Mouse (Mus musculus): Measurements from ENCODE around the gene Ccl27b.
"Not testable (repeated sequence)": the region's sequence is repeated elsewhere in the genome, so short reads cannot be mapped to it uniquely, and the experiment has no call there.

Ccl27b gene

DNA sequence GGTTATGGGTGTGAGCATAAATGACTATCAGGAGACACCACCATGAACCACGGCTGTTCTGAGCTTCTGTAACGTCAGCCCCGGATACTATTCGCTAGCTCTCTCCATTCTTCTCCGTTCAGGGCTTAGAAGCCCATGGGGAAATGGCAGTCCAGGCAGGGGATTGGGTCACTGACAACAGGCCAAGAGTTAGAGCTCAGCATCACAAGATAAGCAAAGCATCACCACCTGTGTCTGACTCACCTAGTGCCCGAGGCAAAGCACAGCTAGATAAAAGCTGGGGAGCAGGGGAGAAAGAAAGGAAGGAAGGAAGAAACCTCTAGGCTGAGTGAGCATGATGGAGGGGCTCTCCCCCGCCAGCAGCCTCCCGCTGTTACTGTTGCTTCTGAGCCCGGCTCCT is at the start of gene Ccl27b:
Ccl27b (plus strand) TSS at position 301 of the 400 bp plus-strand sequence.
- DNase-seq (ENCODE audit: low read depth), result not testable (repeated sequence)

DNA sequence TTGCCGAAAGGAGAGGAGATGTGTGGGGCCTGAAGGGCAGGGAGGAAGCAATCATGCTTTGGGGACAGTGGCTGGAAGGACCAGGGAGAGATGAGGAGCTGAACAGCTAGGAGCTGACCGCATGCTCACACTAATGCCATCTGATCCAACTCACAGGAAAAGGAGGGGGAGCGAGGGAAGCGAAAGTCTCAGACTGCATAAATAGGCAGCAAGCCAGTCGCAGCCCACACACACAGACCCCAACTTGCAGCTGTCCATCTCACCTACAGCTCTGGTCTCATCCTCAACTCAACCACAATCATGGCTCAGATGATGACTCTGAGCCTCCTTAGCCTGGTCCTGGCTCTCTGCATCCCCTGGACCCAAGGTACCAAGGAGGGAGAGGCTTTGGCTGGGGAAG is 43.2 kb upstream of the Ccl27b start, which contains the start of gene Gm10591:
Gm10591 (plus strand) TSS at position 301 of the 400 bp plus-strand sequence.
- not testable (repeated sequence) for DNase-seq (ENCODE audit: low read depth)

DNA sequence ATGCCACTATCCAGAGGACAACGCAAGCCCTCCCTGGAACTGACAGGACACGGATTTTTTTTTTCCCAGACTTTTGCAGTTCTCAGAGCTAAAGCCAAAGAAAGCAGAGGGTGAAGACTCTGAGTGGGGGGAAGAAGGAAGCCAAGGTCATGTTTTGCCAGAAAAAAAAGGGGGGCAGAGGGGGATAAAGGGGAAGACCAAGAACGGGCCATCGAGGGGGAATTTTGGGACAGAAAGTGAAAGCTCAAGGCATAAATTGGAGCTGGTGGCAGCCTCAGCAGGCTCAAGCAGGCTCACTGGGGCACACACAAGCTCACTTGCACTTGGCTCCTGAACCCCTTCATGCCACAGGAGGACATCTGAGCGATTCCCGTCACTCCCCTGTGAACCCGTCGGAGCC is 25.6 kb upstream of the Ccl27b start, which contains the start of gene Gm2564:
Gm2564 (plus strand) TSS at position 301 of the 400 bp plus-strand sequence.
- DNase-seq (ENCODE audit: low read depth), result not testable (repeated sequence)

DNA sequence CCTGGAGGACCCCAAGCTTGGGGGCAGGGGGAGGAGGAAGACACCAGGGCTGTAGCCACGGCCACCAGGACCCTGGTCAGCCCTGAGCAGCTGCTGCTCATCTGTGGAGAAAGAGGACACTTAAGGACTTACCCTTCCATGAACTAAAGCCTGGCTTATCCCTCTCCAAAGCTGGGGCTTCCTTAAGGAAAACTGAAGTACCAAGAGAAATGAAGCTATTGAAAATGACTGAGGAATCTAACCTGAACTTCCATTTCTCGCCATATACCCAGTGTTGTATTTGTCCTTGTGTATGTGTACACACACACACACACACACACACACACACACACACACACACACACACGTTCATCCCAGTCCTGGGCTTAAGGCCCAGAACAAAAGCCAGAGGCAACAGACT is 6.7 kb downstream of the Ccl27b start, which contains the start of gene Il11ra2:
Il11ra2 (minus strand) TSS at position 101 of the 400 bp plus-strand sequence.
- not testable (repeated sequence) for DNase-seq (ENCODE audit: low read depth)

DNA sequence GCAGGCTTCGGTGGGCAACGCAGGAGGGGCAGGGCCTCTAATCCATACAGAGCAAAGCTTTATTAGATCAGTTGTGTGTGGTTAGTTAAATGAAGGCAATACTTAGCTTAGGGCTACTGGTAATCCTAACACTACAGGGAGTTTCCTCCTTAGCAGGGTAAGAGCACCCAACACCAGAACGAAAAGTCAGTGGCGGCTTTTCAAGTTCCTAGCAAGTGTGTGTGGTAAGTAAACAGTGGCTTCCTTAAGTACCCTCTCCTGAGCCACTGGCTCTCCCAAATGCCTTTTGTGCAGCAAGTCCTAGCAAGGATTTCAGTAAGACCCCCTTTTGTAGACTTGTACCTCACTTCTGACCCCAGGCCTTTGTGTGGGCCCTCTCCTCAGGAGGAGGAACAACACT is 20.4 kb downstream of the Ccl27b start:
- DNase-seq (ENCODE audit: low read depth), result not testable (repeated sequence)

DNA sequence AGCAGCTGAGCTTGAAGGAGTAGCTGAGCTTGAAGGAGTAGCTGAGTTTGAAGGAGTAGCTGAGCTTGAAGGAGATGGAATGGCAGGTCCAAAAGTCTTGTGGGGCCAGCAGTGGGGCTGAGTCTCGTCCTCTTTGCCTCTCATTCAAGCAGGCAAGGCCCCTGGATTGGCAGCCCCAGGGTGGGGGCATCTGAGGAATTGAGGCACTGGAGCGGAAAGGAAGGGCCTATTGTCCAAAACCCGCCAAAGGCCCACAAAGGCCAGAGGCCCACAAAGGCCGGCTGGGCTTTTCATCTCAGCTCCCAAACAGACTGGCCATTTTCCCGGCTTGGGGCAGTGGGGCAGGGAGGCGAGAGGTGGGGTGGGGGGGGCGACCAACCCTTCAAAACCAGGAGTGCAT is 24.3 kb downstream of the Ccl27b start:
- not testable (repeated sequence) for DNase-seq (ENCODE audit: low read depth)

DNA sequence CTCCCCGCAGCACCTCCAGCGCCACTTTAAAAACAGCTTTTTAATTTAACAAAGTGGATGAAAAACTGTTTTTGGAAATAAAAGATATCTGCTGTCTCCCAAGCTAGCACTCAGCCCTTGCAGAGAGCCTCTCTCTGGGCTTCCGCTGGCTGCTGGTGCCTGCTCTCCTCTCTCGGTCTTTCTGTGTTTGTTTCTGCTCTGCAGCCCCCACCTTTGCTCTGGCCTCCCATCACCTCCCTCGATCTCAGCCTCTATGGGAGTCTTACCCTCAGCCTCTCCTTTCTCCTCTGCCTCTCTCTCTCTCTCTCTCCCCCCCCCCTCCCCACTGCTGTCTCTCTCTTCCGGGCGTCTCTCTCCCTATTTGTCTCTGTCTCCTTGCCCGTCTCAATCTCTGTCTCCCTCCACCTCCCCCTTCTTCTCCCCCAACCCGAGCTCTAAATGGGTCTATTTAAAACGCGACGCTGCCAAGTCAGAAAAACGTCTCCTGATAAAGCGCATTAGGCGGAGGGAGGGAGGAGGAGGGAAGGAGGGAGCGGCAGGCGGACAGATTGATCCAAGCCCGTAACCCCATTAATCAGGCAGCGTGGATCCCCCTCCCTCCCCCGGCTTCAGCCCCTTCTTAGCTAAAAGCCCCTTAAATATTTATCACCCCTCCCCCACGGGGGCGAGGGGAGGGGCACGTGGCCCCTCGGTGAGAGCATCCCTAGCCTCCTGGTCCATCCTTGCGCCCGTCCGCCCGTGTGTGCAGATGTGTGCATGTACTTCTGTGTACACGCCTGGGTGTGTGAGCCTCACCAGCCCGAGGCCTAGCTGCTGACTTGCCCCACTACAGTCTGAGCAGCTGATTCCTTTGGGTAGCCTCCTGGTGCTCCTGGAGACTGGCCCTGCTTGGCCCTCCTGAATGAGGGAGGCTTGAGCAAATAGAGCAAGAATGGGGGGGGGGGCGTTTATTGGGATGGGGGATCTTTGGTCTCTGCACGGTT is 25.6 kb downstream of the Ccl27b start:
- DNase-seq (ENCODE audit: low read depth), result not testable (repeated sequence)

DNA sequence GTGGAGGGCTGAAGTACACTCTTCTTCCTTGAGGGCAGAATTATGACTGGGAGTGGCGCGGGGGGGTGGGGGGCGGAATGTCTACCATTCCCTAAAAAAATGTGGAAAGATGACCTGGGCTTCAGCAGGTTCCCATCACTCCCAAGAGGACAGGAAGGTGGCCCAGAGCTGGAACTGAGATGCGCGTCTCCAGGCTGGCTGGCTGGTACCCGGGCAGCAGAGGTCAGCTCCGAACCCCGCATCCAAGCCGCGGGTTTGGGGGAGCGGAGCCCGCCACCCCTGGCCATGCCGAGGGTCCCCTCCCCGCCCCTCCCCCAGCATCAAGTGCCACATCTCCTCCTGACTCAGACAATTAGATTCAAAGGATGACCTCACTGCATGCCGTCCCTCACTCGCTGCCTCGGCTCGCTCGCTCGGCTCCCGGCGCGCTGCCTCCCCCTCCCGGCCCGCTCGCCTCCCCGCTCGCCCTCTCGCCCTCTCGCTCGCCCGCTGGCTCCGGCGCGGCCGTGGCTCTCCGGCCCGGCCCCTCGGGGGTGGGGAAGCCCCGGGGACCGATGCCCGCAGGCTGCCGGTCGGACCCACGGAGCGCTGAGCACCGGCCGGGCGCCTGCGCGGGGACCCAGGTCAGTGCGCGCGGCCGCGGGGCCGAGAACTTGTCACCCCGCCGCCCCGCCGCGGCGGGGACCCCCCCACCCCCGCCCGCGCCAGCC is 26.6 kb downstream of the Ccl27b start:
- DNase-seq (ENCODE audit: low read depth), result not testable (repeated sequence)

DNA sequence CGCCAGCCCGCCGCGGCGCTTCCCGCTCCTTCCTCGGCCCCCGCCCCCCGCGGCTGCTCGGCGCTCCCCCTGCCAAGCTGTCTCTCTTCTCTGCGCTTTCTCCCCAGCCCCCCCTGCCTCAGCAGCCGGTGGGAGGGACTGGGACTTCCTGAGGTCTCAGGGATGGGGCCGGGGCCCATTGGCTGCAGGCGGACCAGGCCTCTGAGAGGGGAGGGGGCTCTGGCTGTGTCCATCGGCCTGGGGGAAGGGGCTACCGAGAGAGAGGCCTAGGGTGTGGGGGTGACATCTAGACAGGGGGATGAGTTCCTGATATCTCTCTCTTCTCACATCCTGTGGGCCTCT is 27.1 kb downstream of the Ccl27b start:
- not testable (repeated sequence) for DNase-seq (ENCODE audit: low read depth)
